Mouse (Mus musculus) kidney, embryonic 14.5 days (tissue): ENCODE measurements at regions not wholly inside any gene's neighbourhood (a gene's known extent, or its start where the extent isn't known, plus 50 kb on each side); places are given as distances from the start of the nearest gene placed in this dataset.

Source experiments
- ATAC-seq: fragments of 200-750 bp; cut with Nextera tagmentation; 2 replicates; pipeline ENCODE4 v1.8.0; 2017; ENCODE audit warnings: moderate number of reproducible peaks, mild to moderate bottlenecking, moderate TSS enrichment, moderate library complexity; ENCODE audit not compliant: low FRiP score, low TSS enrichment
- H3K27ac ChIP-seq: fragments of 300-500 bp; sonication (generic); 2 replicates; pipeline ENCODE4 v1.5.1; 2014; ENCODE audit warnings: low read depth, mild to moderate bottlenecking, low read length, moderate library complexity, mixed read lengths
- H3K27me3 ChIP-seq: fragments of 300-500 bp; sonication (generic); 2 replicates; pipeline ENCODE4 v1.6.1; 2014; ENCODE audit warnings: mild to moderate bottlenecking, low read length; ENCODE audit not compliant: control insufficient read depth, insufficient read depth
- H3K36me3 ChIP-seq: fragments of 300-500 bp; sonication (generic); 2 replicates; pipeline ENCODE4 v1.6.1; 2014; ENCODE audit warnings: low read length, mixed read lengths; ENCODE audit not compliant: control insufficient read depth, insufficient read depth
- H3K4me1 ChIP-seq: fragments of 300-500 bp; sonication (generic); 2 replicates; pipeline ENCODE4 v1.6.1; 2014; ENCODE audit warnings: low read length, mixed read lengths; ENCODE audit not compliant: control insufficient read depth, insufficient read depth
- H3K4me2 ChIP-seq: fragments of 300-500 bp; sonication (generic); replicated peaks from 2 replicates; pipeline ENCODE4 v1.6.1; 2014; ENCODE audit warnings: low read depth, mild to moderate bottlenecking, low read length
- H3K4me3 ChIP-seq: fragments of 300-500 bp; sonication (generic); 2 replicates; pipeline ENCODE4 v1.5.1; 2014; ENCODE audit warnings: mild to moderate bottlenecking, low read length
- H3K9ac ChIP-seq: fragments of 300-500 bp; sonication (generic); 2 replicates; pipeline ENCODE4 v1.6.1; 2014; ENCODE audit warnings: low read depth, mild to moderate bottlenecking, low read length, moderate library complexity
- H3K9me3 ChIP-seq: fragments of 300-500 bp; sonication (generic); 2 replicates; pipeline ENCODE4 v1.6.1; 2016; ENCODE audit warnings: low read length; ENCODE audit not compliant: control insufficient read depth
- WGBS: fragments of 180-500 bp; shearing (Covaris S2); extraction: QIAGEN DNeasy Blood & Tissue Kit; methylation state at CpG from one replicate; pipeline ENCODE4 v1.1.7; 2014; 5-methylcytosine and 5-hydroxymethylcytosine counted together

- no peaks in the 10 kb centered on the region for H3K27me3 ChIP-seq
- no peak overlapping the region for H3K9ac ChIP-seq
- no peaks in the 10 kb centered on the region for H3K9me3 ChIP-seq
- H3K36me3 ChIP-seq = no peaks in the 10 kb centered on the region
- WGBS = 79% methylated on average over 6 of the region's 6 CpGs
- H3K4me1 ChIP-seq = no peaks in the 10 kb centered on the region
- ATAC-seq = no peak
- H3K27ac ChIP-seq = no peak overlapping the region
- no peak overlapping the region for H3K4me3 ChIP-seq
- H3K4me2 ChIP-seq = no peak overlapping the region
Measured at GRCm38 (mm10) chr7:74928226-74928927, 373.8 kb upstream of the Slco3a1 start.

DNA sequence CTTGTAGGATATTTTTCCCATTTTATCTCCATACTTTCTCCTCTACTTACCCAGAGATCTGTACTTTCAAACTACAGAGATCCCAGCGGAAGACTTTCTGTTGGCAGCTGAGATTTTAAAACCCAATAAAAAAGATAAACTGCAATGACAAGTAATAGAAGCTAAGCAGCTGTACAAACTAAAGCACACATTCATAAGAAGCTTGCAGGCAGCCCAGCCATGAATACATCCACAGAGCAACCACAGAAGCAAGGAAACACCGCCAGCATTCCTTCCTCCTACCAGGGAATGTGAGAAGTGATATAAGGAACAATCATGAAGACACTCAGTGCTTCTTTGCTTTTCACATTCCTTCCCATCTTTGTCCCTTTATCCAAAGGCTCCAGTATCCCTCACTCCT lies 372.1 kb upstream of the Slco3a1 start:
- 25% methylated on average over 2 of the region's 2 CpGs for WGBS
- ATAC-seq = peak; percentile 86; the same call in 1 of the 2 replicates
- no peaks in the 10 kb centered on the region for H3K27me3 ChIP-seq
- peak overlapping the region; percentile 60; the same call in 1 of the 2 replicates for H3K27ac ChIP-seq
- H3K9me3 ChIP-seq = no peaks in the 10 kb centered on the region
- H3K36me3 ChIP-seq = no peaks in the 10 kb centered on the region
- no peaks in the 10 kb centered on the region for H3K4me1 ChIP-seq
- H3K9ac ChIP-seq = no peak overlapping the region
- H3K4me2 ChIP-seq = no peak overlapping the region
- H3K4me3 ChIP-seq = no peak overlapping the region

DNA sequence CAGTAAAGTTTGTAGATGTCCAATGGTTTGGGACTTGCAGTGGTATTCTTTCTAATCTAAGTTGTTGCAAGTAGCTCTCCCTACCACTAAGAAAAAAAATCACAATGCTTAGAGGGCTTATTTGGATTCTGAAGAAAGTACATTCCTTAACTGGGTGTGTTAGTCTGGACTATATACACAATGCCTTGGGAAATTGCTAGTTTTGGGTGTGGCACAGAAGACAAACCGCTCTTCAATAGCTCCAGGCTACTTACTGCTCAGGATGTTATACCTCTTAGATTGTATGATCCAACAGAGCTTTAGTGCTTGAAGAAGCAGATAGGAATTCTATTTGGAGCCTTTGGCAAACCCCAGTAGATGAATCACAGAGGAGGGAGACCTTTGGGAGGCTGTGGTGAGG lies 369.6 kb upstream of the Slco3a1 start:
- WGBS = 95% methylated on average over 1 of the region's 1 CpGs
- H3K36me3 ChIP-seq = no peaks in the 10 kb centered on the region
- H3K27ac ChIP-seq = no peak overlapping the region
- H3K9me3 ChIP-seq = no peaks in the 10 kb centered on the region
- H3K4me1 ChIP-seq = no peaks in the 10 kb centered on the region
- no peaks in the 10 kb centered on the region for H3K27me3 ChIP-seq
- H3K4me3 ChIP-seq = no peak overlapping the region
- no peak overlapping the region for H3K9ac ChIP-seq
- ATAC-seq = no peak
- no peak overlapping the region for H3K4me2 ChIP-seq

DNA sequence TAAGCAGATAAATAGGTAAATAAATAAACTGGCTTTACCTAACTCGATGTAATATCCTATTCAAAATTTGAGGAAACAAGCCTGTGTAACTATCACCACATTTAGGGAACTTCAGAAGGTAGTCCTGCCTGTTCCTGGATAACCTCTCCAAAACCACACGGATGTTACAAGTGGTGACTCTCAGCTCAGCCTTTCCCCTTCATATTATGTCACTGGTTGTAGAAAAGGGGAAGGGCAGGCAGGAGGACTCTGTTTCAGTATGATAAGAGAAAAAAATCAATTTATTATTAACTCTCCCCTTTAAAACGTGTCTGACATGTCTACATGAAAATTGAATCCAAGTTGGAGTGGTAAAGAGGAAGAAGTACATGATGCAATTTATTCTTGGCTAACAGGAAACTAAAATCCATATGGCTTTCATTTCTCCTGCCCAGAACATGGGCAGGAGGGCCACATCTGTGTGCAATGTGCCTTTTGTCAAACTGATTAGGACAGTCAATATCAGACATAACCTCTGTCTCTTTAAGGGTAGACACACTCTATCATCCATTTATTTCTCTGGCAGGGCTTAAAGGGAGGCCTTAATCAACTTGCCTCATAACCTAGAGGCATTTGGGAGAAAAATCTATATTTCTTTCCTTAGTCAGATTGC lies 353.9 kb upstream of the Slco3a1 start:
- Histone ChIP-seq H3K27me3 (no peaks in the 10 kb centered on the region), H3K27ac (no peak overlapping the region), H3K9me3 (no peaks in the 10 kb centered on the region), H3K4me3 (no peak overlapping the region), H3K36me3 (no peaks in the 10 kb centered on the region), H3K4me1 (no peaks in the 10 kb centered on the region), H3K4me2 (no peak overlapping the region), H3K9ac (no peak overlapping the region)
- ATAC-seq = no peak
- 68% methylated on average over 3 of the region's 3 CpGs for WGBS

- no peak overlapping the region for H3K4me2 ChIP-seq
- no peaks in the 10 kb centered on the region for H3K27me3 ChIP-seq
- H3K4me1 ChIP-seq = no peaks in the 10 kb centered on the region
- H3K4me3 ChIP-seq = no peak overlapping the region
- 52% methylated on average over 1 of the region's 1 CpGs for WGBS
- no peaks in the 10 kb centered on the region for H3K9me3 ChIP-seq
- H3K36me3 ChIP-seq = no peaks in the 10 kb centered on the region
- no peak overlapping the region for H3K9ac ChIP-seq
- no peak for ATAC-seq
- no peak overlapping the region for H3K27ac ChIP-seq
Measured at GRCm38 (mm10) chr7:74907391-74907790, 352.8 kb upstream of the Slco3a1 start.

GRCm38 (mm10) chr7:74877466-74877865 lies 322.9 kb upstream of the Slco3a1 start:
- Histone ChIP-seq H3K4me1 (no peaks in the 10 kb centered on the region), H3K9ac (no peak overlapping the region), H3K4me3 (no peak overlapping the region), H3K36me3 (no peaks in the 10 kb centered on the region), H3K9me3 (no peaks in the 10 kb centered on the region), H3K27ac (no peak overlapping the region), H3K4me2 (no peak overlapping the region), H3K27me3 (no peaks in the 10 kb centered on the region)
- 84% methylated on average over 3 of the region's 3 CpGs for WGBS
- no peak for ATAC-seq

DNA sequence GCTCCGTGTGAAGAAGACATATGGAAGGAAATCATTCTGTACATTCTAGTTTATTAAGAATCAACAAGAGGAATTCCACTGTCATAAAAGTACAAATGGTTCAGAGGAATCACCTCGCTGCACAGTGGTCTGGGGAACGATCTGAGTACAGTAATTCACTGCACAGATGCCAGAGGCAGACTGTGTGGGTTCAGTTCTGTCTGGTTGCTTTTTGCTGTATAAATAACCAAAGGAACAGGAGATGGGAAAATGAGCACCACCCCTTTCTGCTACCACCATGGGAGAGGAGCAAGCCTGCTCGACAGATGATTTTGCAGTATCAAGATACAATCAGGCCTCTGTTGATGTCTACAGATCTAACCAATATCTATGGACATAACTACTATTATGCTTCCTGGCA lies 322.1 kb upstream of the Slco3a1 start:
- no peak overlapping the region for H3K4me2 ChIP-seq
- WGBS = 62% methylated on average over 4 of the region's 4 CpGs
- no peak overlapping the region for H3K27ac ChIP-seq
- H3K4me1 ChIP-seq = no peaks in the 10 kb centered on the region
- no peak for ATAC-seq
- no peaks in the 10 kb centered on the region for H3K36me3 ChIP-seq
- H3K9ac ChIP-seq = no peak overlapping the region
- no peaks in the 10 kb centered on the region for H3K9me3 ChIP-seq
- no peaks in the 10 kb centered on the region for H3K27me3 ChIP-seq
- no peak overlapping the region for H3K4me3 ChIP-seq

DNA sequence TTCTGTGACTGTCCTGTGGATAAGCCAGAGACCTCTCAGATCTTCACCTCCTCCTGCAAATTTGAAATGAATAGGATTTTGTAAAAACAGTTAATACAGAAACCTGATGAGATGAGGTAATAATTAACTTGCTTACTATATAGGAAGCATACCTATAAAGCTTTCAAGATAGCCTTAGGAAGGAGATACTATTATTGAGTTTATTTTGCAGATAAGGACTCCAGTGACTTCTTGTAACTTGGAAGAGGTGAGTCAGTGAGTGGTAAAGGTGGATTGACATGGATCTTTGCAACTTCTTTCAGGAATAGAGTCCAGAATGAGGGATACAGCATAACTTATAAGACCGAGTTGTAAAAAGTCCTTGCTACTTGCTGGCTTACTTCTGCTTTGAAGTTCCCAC lies 315.7 kb upstream of the Slco3a1 start:
- no peaks in the 10 kb centered on the region for H3K36me3 ChIP-seq
- H3K4me1 ChIP-seq = no peaks in the 10 kb centered on the region
- no peak overlapping the region for H3K4me3 ChIP-seq
- H3K27me3 ChIP-seq = no peaks in the 10 kb centered on the region
- ATAC-seq = no peak
- no peak overlapping the region for H3K9ac ChIP-seq
- peaks cover 3% of the 10 kb centered on the region; the same call in 1 of the 2 replicates for H3K9me3 ChIP-seq
- WGBS = 87% methylated on average over 1 of the region's 1 CpGs
- H3K4me2 ChIP-seq = no peak overlapping the region
- H3K27ac ChIP-seq = no peak overlapping the region

DNA sequence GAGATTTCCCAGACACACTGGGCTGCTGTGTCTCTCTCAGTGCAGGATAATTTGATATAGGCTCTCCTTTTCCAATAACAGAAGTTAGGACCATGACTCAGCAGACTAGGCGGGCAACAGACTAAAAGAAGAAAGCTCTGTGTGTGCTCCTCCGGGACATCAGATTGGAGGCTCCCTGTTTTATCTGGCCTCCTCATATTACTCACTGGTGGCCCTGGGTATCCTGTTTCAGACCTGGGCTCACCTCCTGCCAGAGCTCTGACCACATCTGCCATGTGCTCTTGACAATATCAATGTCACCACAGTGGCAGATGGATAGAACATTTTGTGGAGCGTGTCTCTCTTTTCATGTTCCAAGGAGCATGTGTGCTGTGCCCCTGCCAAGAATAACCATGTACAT lies 308.1 kb upstream of the Slco3a1 start:
- Histone ChIP-seq H3K27ac (no peak overlapping the region), H3K9me3 (peaks cover 3% of the 10 kb centered on the region; the same call in 1 of the 2 replicates), H3K27me3 (no peaks in the 10 kb centered on the region), H3K4me3 (no peak overlapping the region), H3K36me3 (no peaks in the 10 kb centered on the region), H3K4me2 (no peak overlapping the region), H3K4me1 (no peaks in the 10 kb centered on the region), H3K9ac (no peak overlapping the region)
- WGBS = 29% methylated on average over 3 of the region's 3 CpGs
- peak; percentile 86 for ATAC-seq
